Mouse (Mus musculus) CD8-positive naive resting alpha-beta T cell, adult 2 months (primary cell): ENCODE data around the gene Cfap57.

ENCODE experiments used
- DNase-seq, 2 experiments: peaks; one replicate each; pipeline ENCODE4 v3.0.0; 2022; ENCODE audit warnings: low read depth in 2 of 2, low spot score in 2 of 2

Gene Cfap57

DNA sequence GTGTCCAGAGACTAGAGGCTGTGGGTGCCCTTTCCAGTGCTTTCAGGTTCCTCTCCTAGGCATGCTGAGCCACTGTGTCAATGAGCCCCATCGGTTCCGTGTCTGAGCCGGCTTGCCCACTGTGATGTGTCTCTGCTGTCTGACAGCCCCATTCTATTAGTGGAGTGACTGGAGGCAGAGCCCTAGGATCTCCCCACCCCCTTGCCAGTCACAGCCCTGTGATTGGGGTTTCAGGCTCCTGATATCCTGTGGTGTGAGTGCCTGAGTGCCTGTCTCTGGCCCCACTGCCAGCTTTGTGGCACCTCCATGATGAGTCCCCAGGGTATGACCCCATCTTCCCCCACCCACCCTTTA, 55.7 kb downstream of the Cfap57 start:
- no peak for DNase-seq

DNA sequence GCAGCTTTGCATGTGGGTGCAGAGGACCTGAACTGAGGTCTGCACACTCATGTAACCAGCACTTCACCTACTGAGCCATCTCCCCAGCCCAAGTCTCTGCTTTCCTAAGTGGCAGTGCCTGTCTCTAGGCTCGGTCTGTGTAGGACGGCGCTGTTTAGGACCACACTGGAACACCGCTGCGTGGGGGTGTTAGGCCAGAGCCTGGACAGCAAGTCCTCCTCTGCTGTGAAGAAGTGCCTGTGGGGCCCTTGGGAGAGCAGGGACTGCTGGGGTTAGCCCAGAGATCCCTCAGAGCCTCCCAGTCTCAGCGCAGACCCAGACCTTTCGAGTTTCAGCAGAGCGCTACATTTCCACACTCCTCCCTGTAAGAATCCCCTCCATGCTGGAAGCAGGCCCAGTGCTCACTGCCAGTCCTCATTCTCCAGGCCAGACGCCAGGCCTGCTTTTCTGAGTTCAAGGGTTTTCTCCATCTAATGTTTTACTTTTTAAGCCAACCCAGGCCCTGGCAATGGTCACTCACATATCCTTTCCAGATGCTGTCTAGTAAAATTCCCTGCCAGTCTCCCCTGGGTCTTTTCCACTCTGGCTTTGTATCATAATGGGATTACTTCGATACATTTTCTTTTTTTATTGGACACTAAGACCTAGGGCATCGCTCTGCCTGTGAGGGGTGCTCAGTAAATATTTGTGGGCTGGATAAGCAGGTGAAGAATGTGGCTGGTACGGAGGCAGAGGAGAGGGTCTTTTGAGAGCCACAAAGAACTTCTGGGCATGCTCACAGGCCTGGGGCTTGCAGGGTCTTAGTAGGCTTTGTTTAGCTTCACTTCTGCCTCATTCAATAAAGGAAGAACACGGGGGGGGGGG, 56.3 kb downstream of the Cfap57 start:
- DNase-seq, result no peak

DNA sequence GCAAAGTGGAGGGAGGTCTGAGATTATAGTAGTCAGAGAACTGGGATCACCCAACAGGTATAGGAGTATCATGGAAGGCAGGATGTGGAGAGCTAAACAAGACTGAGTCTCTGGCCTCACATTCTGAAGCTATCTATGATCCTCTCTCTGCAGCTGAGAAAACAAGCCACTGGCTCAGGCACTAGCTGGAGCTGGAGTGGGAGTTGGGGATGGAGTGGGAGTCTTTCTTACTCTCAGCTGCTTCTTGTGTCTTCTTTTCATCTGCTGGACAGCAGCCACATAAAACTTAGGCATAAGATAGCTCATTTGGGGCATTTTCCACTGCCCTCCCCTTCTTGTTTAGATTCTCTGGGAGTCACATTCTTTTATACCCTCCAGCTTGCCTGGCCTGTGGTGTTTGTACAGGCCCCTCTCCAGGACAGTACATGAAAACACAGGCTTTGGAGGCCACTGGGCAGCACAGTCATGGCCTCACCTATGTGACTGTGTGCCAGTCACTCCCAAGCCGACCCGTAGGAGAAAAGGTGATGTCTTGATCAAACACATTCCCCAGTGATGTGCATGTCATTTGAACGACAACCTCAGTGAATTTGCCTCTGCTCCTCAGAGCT, 67.4 kb downstream of the Cfap57 start:
- no peak for DNase-seq

DNA sequence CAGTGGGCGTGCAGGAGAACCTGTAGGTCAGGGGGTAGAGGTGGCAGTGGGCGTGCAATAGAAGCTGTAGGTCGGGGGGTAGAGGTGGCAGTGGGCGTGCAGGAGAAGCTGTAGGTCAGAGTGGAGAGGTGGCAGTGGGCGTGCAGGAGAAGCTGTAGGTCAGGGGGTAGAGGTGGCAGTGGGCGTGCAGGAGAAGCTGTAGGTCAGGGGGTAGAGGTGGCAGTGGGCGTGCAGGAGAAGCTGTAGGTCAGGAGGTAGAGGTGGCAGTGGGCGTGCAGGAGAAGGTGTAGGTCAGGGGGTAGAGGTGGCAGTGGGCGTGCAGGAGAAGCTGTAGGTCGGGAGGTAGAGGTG, 72.5 kb downstream of the Cfap57 start:
- DNase-seq, result peak in 1 of 2 experiments; percentile 32

DNA sequence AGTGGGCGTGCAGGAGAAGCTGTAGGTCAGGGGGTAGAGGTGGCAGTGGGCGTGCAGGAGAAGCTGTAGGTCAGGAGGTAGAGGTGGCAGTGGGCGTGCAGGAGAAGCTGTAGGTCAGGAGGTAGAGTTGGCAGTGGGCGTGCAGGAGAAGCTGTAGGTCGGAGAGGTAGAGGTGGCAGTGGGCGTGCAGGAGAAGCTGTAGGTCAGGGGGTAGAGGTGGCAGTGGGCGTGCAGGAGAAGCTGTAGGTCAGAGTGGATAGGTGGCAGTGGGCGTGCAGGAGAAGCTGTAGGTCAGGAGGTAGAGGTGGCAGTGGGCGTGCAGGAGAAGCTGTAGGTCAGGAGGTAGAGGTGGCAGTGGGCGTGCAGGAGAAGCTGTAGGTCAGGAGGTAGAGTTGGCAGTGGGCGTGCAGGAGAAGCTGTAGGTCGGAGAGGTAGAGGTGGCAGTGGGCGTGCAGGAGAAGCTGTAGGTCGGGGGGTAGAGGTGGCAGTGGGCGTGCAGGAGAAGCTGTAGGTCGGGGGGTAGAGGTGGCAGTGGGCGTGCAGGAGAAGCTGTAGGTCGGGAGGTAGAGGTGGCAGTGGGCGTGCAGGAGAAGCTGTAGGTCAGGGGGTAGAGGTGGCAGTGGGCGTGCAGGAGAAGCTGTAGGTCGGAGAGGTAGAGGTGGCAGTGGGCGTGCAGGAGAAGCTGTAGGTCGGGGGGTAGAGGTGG, 73.0 kb downstream of the Cfap57 start:
- DNase-seq, result peak; percentile 44 to 61

DNA sequence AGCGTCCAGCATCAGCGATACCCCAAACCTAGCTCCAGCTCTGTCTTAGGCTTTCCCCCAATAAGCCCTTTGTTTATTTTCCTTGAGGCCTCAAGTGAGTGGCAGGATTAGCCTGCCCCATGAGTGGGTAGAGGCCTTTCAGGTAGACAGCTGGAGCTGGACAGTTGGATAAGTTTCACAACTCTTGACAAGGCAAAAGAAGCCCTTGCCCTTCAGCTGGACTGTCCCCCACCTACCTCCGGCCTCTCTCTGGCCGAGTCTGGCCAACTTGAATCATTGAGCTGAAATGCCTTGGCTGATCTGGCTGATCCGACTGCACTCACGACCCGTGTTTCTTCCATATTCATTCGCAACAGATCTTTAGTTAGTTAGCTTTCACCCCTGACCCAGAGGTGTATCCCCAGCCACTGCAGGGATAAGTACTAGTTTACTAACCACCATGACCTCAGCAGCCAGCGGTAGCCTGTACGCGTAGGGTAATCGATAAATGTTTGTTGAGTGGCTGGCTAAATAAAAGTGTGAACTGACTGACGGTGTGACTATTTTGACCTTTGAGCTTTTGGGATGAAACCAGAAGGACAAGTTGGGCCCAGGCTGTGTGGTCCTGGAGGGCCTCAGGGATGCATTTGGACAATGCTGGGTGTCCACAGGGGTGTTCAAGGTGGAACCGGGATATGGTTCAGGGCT, 76.0 kb downstream of the Cfap57 start:
- DNase-seq, result no peak

DNA sequence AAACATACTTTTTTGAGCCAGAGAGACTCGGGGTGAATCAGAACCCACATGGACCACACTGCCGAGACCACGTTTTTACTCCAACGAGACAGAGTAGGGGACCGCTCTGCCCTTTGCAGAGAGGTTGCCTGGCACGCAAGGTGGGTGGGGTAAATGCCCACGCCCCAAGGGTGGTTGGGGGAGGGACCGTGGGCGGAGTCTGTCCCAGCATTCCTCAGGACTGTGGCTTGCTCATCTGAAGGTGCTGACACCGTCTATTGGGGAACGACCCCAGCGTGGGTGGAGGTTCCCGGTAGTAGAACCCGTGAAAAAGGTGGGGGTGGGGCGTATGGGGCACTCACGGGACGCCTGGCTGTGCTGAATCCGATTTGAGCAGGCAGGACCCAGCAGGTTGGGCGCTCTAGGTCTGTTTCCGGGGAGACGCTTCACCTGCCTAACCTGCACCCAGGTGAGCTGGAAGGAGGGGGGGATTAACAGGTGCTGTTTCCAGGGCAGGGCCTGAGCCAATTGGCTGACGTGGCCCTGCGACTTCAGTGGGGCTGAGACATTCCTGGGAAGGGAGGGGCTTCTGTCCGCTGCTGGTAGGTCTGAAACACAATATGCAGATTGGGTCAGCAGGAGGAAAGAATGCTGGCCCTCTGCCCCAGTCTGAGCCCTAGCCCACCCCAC, 76.9 kb downstream of the Cfap57 start, which contains the start of gene Tmem125:
Gene Tmem125 (minus strand): TSS at position 453 of the 669 bp plus-strand sequence.
- DNase-seq, result peak in 1 of 2 experiments; percentile 10

DNA sequence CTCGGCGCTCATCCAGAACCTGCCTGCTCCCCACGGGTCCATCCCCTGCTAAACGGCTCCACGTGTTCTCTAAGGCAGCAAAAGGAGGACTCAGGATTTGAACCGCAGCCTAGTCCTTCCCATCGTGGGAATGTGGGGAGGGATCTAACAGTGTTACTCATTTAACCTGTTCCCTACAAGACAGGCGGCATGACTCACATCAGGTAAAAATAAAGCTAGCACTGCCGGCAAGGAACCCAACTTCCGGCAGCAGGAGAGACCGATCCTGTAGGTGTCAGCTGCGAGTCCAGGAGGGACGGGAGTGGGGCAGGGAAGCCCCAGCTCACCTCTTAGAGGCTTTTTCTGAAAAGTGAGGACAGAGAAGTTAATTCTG, 77.4 kb downstream of the Cfap57 start:
- DNase-seq, result peak in 1 of 2 experiments; percentile 3

DNA sequence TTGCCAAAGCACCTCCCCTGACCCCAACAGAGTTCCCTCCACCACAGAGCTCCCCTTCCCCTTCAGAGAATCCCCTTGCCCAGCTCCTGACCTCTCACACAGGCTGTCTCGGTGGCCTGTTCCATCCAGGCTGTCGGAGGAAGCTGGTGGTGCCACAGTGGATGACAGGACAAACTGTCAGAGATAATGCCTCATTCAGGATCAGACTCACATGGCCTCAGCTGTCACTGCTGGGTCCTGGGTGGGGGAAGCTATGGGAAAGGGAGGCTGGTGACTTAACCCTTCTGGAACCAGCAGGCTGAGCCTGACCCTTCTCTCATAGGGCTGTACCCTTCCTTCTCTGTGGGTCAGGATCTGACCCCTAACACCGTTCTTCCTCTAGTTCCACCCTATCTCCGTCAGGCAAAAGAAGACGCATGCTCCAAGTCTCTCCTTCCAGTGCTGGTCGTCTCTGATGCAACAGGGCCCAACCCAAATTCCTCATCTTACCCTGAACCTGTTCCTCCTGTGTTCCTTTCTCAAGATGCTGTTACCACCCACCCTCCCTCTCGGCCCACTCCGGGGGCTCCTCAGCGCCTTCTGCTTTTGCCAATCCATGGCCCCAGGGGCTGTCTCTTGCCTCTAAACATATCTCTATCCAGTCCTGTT, 77.9 kb downstream of the Cfap57 start:
- no peak for DNase-seq

DNA sequence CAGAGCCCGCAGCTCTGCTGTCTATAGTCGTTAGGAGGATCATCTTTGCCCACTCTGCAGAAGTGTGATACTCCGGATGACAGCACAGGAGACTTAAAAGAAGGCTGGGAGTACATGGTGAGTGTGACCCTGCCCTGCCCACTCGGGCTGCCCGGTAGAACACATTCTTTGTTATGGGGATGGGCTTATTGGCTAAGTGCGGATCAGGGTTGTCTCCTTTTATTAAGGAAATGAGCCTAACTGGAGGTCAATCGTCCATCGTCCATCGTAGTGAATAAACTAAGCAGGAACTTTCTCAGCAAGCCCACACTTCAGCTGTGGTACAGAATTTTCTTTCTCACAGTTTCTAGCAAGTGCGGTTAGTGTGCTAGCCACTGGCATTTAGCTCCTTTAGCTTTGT, 80.7 kb downstream of the Cfap57 start:
- no peak for DNase-seq

DNA sequence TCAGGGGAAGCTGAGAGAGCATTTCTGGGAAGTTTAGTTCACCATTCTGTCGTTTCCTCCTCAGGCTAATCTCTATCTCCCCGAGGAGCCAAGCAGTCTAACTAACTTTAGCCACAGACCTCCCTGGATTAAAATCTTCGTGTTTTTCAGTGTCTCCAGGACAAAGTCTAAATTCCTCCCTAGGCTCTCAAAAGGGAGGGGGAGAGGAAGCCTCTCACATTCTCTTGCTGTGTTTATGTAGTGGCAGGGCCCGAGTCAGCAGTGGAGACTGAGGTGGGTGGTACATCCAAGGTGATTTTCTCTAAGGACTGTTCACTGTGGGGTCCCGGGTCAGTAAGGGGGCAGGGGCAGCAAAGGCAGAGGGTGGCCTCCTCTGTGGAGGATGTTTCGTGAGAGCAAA, 82.8 kb downstream of the Cfap57 start:
- no peak for DNase-seq

DNA sequence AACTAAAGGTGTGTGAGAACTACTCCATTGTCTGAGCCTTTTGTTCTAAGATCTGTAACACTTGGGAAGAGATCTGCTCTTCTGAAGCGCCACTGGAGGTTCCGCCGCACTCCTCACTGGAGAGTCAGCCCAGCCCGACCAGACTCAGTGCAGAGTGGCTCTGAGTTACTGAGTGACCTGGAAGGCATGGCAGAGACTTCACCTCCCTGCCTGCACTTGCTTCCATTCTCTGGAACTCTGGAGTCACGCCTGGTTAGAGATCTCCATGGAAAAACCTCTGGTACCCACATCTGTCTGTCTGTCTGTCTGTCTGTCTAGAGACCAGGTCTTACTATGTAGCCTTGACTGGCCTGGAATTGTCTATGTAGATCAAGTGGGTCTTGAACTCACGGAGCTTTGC, 85.0 kb downstream of the Cfap57 start:
- no peak for DNase-seq

DNA sequence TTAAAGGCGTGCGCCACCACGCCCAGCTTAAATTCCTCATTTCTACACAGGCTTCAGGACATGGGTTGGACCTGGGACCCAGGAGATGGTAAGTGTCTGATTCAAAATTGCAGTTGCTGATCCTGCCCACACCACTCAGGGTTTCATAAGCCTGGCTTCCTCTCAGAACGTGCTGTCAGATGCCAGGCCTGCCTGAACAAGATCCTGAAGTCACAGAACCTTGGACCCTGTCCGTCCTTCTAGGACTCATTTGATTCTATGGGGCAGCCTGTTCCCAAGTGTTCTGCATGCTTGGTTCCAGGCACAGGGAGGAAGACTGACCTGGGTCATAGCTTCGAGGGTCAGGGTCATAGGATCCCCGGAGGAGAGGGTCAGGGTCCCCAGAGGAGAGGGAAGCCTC, 87.0 kb downstream of the Cfap57 start:
- DNase-seq, result no peak

DNA sequence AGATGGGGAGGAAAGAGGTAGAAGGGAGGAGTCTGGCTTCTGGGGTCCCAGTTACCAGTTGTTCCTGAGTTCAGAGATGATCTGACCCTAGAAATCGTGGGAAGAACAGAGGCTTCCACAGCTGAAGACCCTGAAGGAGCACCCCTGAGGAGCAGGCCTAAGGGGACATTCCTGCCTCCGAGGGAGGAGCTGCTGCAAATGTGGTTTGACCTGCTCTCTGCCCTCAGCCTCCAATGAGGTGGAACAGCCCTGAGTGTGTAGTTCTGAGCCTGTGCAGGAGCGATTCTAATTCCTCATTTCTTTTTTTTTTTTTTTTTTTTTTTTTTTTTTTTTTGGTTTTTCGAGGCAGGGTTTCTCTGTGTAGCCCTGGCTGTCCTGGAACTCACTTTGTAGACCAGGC, 87.4 kb downstream of the Cfap57 start:
- no peak for DNase-seq

DNA sequence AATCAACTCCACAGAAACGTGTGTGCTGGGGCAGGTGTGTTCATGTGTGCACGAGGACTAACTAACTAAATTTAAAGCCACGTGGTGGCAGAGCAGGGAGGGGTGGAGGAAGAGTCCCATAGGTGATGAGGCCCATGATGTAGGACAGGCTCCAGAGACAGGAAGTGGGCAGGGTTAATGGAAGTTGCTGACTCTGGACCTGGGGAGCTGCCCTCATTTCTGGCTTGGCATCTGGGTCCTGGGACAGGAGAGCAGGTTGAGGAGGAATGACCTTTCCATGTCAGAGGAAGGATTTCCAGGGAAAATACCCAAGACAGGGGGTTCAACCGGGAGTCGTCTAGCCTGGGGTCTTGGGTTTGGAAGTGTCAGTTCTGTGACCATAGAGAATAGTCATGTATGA, 87.9 kb downstream of the Cfap57 start:
- DNase-seq, result no peak

DNA sequence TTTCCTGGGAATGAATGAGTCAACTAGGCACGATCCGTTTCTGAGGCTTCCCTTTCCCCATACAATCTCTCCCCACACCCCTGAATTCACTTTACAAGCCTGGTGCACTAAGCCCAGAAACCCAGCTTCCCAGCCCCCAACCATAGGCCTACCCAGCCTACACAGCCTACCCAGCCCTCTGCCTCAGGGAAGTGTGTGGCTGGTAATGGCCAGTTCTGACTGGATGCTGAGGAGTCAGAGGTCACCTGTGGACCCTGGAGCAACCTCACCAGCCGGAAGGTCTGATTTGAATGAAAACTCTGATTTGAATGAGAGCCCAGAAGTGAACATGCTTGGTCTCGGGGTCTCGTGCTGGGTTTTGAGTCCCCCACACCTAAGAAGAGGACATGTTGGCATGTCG, 92.9 kb downstream of the Cfap57 start:
- no peak for DNase-seq

DNA sequence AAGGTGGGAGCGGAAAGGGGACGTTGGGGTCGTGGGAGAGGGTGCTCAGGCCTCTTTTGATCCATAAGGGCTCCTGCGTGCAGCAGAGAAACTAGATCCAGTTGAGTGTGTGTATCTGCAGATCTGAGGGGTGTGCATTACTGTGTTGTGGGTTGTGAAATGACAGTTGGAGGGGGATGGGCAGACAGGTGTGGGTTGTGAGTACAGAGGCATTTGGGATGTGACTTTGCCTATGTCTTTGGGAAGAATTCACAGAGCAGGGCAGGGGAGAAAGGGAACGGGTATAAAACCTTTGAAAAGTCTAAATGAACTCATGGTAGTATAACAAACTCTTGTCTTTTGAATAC, 93.3 kb downstream of the Cfap57 start:
- DNase-seq, result no peak

DNA sequence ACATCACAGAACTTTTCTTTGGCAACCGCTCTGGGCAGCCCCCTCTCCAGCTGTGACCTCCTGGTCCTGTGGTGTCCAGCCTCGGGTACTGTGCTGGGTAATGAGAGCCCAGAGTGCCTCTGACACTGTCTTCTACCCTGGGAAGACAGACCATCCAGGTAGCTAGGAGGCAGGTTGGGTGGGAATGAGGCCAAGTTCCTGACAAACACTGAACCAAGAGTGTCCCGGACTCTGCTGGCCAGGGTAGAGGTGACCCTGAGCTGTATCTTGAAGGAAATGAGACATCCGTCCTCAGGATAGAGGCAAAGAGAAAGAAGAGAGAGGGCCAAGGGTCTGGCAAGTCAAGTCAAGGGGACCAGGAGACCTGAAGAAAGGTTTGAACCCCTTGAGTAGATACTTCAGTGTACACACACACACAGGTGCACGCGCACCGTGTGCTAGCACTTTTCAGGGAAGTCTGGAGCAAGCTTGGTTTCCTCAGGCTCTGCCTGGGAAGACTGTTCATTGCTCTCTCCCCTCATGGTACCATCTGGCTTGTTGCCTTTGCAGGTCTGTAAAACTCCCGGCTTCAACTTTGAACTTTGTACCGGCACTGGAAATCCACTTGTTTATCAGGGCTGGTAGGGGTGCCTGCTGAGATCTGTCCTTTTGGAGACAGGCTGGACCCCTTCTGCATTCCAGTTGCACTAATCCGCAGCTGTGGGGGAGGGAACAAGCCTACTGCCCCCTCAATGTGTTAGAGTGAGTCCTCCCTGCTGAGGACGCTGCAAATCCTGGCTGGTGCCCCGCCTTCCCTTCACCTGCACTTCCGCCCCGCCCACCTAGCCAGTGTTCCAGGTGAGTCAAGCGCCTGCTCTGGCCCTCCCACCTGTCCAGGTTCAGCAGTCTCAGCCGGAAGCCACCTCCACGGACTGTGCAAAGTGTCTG, 93.9 kb downstream of the Cfap57 start, which contains the start of gene 2610528J11Rik:
Gene 2610528J11Rik (plus strand): TSS at position 592 of the 927 bp plus-strand sequence.
- no peak for DNase-seq

DNA sequence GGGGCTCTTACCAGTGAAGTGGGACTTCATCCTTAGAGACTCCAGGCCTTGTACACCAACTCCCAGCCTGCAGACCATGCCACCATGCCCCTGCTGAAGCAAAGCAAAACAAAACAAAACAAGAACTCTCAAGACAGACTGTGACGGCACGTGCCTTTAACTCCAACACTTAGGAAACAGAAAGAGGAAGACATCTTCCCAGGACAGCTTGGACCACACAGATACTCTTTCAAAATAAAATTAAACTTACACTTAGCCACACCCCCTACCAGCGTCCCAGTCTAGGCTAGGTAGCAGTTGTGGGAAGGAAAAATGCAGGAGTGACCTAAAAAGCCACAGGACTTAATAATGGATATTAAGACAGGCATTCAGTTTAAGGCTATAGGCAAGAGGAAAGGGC, 94.8 kb downstream of the Cfap57 start:
- DNase-seq, result no peak

DNA sequence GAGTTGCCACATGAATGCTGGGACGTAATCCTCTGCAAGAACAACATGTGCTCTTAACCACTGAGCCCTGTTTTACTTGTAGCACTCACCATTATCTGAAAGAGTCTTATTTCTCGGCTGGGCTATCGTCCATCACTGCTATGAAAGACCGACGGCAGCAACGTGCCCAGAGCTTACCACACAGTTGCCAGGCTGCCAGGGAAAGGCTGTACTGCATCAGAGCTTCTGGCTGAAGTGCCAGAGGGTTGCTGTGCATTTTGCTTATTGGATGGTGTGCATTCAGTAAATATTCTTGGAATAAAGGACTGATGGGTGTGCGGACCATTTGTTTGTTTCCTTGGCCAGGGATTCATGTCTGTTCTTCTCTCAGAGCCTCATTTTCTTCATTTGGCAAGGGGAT, 96.6 kb downstream of the Cfap57 start:
- DNase-seq, result no peak
